Mouse (Mus musculus) brain, adult 10 weeks (tissue): Measurements from ENCODE around the gene Aldh16a1. TPM values are rescaled to one million over a fixed set of nuclear protein-coding genes. Genes with fewer than 3 reads are reported as not detected.

Source experiments
- polyA plus RNA-seq: library from polyadenylated mRNA; stranded (reverse); fragments of 350-450 nt; fragmentation: Illumina TruSeq; extraction: RNeasy Lipid Tissue Mini Kit (QIAGEN cat#74804); gene quantifications from one replicate; pipeline ENCODE4 v1.2.3, GENCODE M21; 2015; ENCODE audit warnings: low read depth, low replicate concordance

The Aldh16a1 gene
- 6.5 TPM for polyA plus RNA-seq

DNA sequence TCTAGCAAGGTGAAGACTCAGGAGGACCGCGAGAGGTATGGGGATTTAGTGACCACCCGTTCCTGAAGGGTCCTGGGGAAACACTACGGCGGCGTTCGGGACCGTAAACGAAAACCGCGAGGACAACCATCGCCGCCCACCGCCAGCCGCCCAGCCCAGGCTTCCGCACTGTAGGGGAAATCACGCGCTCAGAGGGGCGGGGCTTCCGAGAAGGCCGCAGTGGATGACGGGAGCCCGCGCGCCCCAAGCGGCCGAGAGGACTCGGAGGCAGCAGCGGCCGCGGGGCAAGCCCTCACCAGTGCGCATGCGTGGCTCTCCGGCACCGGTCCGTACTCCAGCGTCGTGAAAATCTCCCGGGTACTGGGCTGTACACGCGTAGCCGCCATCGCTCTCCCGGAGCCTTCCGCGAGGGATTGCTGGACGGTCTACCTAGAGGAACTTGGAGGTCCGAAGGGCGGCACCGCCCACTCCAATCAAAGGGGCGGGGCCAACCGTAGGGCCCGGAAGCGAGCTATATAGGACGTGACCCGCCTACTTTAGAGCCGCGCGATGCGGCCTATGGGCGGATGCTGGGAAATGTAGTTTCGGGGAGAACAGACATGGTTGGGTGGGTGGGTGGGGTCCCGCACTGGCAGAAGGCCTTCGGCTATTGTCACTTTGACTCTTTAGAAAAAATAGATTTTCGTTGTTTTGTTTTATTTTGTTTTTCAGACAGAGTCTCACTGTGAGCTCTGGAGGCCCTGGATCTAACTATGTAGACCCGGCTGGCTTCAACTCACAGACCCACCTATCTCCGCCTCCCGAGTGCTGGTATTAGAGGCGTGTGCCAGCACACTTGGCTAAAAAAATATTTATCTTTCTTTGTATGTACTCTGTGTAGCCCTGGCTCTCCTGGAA, at the start of gene Aldh16a1, which contains the start of gene Pih1d1:
Aldh16a1 (minus strand) TSS at position 489 of the 897 bp plus-strand sequence.
Pih1d1 (plus strand) TSS at position 208 of the 897 bp plus-strand sequence.

DNA sequence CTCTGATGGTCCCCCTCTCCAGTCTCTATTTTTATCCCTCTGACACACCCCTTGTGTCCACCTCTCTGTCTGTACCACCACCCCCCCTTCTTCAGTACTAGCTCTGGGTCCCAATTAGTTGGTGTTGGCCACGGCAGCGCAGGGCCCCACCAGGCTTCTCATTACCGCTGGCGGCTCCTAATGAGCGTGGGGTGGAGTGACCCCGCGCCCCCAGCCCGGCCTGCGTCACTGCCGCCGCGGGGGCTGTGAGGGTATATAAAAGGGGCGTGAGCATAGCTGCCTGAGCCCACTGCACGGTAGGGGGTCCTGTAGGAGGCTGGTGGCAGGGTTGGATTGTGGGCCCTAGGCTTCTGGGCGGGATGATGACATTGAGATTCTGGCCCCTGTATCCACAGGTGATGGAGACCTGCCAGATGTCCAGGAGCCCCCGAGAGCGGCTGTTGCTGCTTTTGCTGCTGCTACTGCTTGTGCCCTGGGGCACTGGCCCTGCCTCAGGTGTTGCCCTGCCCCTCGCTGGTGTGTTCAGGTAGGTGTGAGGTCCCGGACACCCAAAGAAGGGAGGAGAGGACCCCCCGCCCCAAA, 26.6 kb upstream of the Aldh16a1 start, which contains the start of gene Pth2:
Pth2 (plus strand) TSS at position 100 of the 582 bp plus-strand sequence.

DNA sequence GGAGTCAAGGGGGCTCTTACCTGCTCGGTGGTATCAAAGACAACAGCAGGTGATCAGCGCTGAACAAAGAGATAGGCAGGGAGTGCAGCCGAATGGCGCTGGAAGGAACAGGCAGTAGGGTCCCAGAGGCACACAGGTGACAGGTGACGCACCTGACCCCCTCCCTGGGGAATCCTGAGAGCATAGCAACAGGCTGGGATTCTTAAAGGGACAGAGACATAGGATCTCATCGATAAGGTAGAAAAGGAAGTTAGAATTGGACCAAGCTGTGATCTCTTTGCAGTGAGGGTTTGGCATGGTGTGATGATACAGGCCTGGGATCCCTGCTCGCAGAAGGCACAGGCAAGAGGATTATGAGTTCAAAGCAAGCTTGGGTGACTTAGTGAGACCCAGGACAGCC, 25.1 kb upstream of the Aldh16a1 start, which contains the start of gene Gfy:
Gfy (minus strand) TSS at position 101 of the 400 bp plus-strand sequence.

DNA sequence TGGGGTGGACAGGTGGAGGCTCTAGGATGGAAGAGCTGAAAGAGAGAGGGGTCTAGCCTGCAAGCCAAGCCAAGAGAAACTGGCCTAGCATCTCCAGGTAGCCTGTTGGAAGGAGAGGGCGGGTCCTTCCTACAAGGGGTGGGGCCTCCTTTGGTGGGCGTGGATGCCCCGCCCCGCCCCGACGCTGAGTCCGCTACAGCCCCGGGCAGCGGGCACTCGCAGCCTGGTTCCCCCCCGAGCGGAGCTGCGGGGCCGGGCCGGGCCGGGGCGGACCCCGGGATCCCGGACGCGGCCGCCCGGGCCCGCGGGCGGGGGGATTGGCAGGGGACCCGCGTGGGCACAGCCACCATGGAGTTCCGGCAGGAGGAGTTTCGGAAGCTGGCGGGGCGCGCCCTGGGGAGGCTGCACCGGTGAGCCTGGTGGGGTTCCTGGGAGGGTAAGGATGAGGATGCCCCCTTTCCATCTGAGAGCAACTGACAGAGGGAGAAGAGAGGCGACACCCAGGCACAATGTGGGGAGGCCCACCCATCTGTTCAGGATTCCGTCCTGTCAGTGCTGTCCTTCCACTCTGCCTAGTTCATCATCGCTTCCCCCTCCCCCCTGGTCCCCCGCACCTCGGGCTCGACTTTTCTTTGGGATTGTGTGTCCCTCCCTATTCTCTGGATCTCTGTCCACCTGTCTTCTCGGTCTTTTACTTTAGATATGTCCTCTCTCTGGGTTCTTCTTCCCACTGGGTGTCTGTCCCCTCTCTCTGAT, 9.5 kb upstream of the Aldh16a1 start, which contains the start of gene Slc17a7:
Slc17a7 (plus strand) TSS at position 215 of the 756 bp plus-strand sequence.

DNA sequence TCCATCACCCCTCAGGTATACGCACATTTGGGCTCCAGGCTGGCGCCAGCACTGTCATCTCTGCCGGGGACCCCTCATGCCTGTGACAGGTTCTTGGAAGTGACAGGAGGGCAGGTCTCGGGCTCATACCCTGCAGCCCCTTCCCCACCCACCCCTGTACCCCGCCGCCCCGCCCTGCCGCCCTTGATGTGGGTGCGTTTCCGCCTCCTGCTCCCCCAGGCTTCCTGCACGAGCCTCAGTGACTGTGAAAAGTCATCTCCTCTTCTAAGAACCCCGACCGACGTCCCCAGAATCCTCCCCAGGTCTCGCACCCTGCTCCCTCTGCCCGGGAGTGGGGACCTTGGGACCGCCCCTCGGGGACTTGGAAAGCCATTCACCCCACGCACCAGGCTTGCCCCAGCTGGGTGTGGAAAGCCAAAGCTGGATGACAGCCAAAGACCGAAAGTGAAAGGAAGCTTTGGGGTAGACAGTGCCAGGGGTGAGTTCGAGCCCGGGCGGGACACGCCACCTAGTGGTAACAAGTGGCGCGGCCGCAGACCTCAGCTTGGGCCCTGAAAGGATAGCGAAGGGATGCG, 18.3 kb downstream of the Aldh16a1 start, which contains the start of the genes Gm45713 and Flt3l:
Gm45713 (minus strand) TSS at position 239 of the 575 bp plus-strand sequence.
Flt3l (minus strand) TSS at position 440 of the 575 bp plus-strand sequence.

DNA sequence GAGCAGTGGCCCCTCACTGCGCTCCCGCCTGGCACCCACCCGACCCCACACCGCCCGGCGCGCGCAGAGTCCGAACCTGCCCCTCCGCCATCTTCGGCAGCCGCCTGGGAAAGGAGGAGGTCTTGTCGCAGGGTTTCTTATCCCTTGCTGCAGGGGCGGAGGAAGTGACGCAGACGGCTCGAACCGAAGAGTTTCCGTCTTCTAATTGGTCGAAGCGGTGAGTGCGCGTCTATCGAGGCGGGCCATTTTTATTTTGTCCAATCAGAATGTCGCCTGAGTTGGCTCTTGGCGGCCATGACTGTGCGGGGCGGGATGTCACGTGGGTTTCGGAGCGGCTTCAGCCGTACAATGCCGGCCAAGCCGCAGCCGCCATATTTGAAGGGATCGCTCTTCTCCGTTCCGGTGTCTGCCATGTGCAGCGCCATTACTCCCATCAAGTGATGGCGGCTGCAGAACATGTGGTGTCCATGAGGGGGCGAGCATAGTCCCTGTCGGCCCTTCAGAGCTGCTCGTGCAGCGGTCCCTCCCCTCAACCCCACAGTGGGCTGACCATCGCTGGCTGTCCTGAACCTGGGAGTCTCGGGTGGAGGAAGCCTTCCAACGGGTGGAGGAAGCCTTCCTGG, 25.6 kb downstream of the Aldh16a1 start, which contains the start of gene Rpl13a:
Rpl13a (minus strand) TSS at position 138 of the 623 bp plus-strand sequence.

DNA sequence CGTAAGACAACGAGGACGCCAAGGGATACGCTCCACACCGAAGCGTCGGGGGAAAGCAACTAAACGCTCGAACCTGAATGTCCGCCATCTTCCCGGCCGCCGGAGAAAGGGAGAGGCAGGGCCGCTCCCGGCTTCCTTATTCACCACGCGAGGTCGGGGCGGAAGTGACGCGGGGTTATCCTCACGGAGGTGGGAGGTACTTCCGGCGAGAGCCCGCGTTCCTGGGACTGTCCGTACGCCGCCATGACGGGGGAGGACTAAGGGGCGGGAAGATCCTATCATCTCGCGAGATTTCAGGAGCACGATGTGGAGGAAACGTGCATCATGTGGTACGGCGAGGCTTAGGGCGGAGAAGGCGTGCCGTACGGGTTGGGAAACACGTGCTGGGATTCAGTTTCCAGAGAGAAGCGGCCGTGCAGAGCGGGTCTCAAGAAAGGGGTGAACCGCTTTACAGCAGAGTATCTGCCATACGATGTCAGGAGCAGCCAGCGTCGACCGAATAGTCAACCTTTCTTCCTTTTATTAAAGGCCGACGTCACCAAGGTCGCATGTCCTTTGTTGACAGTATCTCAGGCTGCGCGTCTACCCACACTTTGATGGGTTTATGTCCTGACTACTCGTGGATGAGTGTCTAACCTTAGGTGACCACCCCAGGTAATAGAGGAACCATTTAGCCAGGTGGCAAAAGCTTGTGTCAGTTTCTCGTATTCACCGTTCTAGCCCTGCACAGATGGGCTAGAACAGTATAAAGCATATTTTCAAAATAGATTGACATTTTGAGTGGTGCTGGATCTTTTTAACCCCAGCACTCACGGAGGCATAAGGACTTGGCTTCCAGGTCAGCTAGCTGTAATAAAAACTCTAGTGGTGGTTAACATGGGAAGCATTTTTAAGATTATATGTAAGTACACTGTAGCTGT, 29.9 kb downstream of the Aldh16a1 start, which contains the start of gene Rps11:
Rps11 (minus strand) TSS at position 216 of the 920 bp plus-strand sequence.

DNA sequence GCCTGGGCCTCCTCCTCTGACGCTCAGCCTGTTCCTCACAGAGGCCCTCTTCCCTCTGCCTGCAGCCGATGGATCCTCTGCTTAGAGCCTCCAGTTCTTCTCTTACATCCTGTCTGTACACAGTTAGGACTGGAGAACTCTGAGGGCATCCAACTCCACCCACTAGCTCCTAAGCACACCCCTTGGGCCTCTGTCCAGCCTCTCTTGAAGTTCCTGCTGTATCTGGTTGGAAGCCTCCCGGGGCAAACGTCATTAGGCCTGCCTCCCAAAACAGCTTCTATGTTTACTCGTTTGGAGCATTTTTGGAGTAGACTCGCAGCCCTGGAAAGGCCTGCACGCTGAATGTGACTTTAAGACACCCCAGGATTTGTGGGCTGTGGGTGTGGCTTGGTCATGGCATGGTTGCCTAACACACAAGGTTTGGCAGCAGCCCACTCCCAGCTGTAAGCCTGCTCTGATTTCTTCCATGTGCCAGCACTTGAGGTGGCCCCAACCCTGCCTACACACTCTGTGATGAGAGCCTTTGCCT, 50.7 kb downstream of the Aldh16a1 start, which contains the start of gene Fcgrt:
Fcgrt (minus strand) TSS at position 200 of the 529 bp plus-strand sequence.

DNA sequence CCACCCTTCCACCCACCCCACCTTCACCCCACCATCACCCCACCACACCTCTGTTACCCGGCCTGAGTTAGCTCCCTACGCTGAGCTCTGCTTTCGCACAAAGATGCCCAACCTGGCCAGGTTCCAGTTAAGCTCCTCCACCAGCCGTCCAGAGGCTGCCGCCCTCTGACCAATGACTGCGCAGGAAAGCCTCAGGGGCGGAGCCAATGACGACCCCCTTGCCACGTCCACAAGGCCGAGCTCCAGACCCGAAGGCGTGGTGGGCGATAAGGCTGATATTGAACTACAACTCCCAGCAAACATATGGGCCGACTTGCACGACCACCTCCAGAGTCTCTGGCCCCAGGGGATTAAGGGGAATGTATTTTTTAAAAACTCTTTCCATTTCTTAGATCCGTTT, 62.3 kb downstream of the Aldh16a1 start, which contains the start of gene Rcn3:
Rcn3 (minus strand) TSS at position 174 of the 400 bp plus-strand sequence.

Other genes starting within 250 kb of the Aldh16a1 start
- 188 TPM for gene Ap2a1, start 225.1 kb downstream of the Aldh16a1 start, polyA plus RNA-seq
- 1.3 TPM for gene Tsks, start 211.4 kb downstream of the Aldh16a1 start, polyA plus RNA-seq
- 76.4 TPM for gene Cpt1c, start 179.7 kb downstream of the Aldh16a1 start, polyA plus RNA-seq
- gene Prmt1, start 168.0 kb downstream of the Aldh16a1 start, polyA plus RNA-seq, result 235 TPM
- gene Irf3, start 156.9 kb downstream of the Aldh16a1 start, polyA plus RNA-seq, result 45.8 TPM
- gene Bcl2l12, start 155.9 kb downstream of the Aldh16a1 start, polyA plus RNA-seq, result 3.6 TPM
- gene Scaf1, start 138.2 kb downstream of the Aldh16a1 start, polyA plus RNA-seq, result 83.6 TPM
- gene Rras, start 136.6 kb downstream of the Aldh16a1 start, polyA plus RNA-seq, result 17.7 TPM
- gene Prr12, start 101.7 kb downstream of the Aldh16a1 start, polyA plus RNA-seq, result 23.9 TPM
- 64.6 TPM for gene Nosip, start 92.2 kb downstream of the Aldh16a1 start, polyA plus RNA-seq
- 11.6 TPM for gene Prrg2, start 91.9 kb downstream of the Aldh16a1 start, polyA plus RNA-seq
- gene Rcn3, start 62.4 kb downstream of the Aldh16a1 start, polyA plus RNA-seq, result 6.6 TPM
- gene Fcgrt, start 50.7 kb downstream of the Aldh16a1 start, polyA plus RNA-seq, result 20.1 TPM
- 807 TPM for gene Rps11, start 30.1 kb downstream of the Aldh16a1 start, polyA plus RNA-seq
- gene Rpl13a, start 25.8 kb downstream of the Aldh16a1 start, polyA plus RNA-seq, result 1,952 TPM
- not detected for gene Gm45713, start 18.4 kb downstream of the Aldh16a1 start, polyA plus RNA-seq
- 11.0 TPM for gene Flt3l, start 18.2 kb downstream of the Aldh16a1 start, polyA plus RNA-seq
- 50.0 TPM for gene Pih1d1, start 281 bp downstream of the Aldh16a1 start, polyA plus RNA-seq
- 704 TPM for gene Slc17a7, start 9.4 kb upstream of the Aldh16a1 start, polyA plus RNA-seq
- not detected for gene Gfy, start 25.0 kb upstream of the Aldh16a1 start, polyA plus RNA-seq
- gene Pth2, start 26.4 kb upstream of the Aldh16a1 start, polyA plus RNA-seq, result not detected
- gene Ccdc155, start 50.3 kb upstream of the Aldh16a1 start, polyA plus RNA-seq, result 2.2 TPM
- 39.0 TPM for gene Dkkl1, start 57.6 kb upstream of the Aldh16a1 start, polyA plus RNA-seq
- gene Tead2, start 61.2 kb upstream of the Aldh16a1 start, polyA plus RNA-seq, result 3.6 TPM
- gene Cd37, start 84.5 kb upstream of the Aldh16a1 start, polyA plus RNA-seq, result 3.8 TPM
- 1.2 TPM for gene Slc6a16, start 86.5 kb upstream of the Aldh16a1 start, polyA plus RNA-seq
- not detected for gene Slc6a21, start 122.9 kb upstream of the Aldh16a1 start, polyA plus RNA-seq
- gene Trpm4, start 179.2 kb upstream of the Aldh16a1 start, polyA plus RNA-seq, result 19.6 TPM
- gene Hrc, start 180.7 kb upstream of the Aldh16a1 start, polyA plus RNA-seq, result 0.54 TPM
- gene Ppfia3, start 212.4 kb upstream of the Aldh16a1 start, polyA plus RNA-seq, result 84.5 TPM
- gene Lin7b, start 216.0 kb upstream of the Aldh16a1 start, polyA plus RNA-seq, result 167 TPM
- 309 TPM for gene Snrnp70, start 241.2 kb upstream of the Aldh16a1 start, polyA plus RNA-seq